ENCODE assay signal across 19 mouse cellular contexts in genomic region chrX:47760212-47760611, GRCm38 (mm10).
DNase-seq lines count a peak whose midpoint lies in the region; TF ChIP-seq lines count a peak whose summit lies in the region.
"Had no signal": no experiment of that assay in that cellular context is flagged by ENCODE, and none has a peak within 500 bp of the region (broad histone marks: within the 10 kb centered on the region; RNA-seq: fewer than 3 reads in every experiment).

No protein-coding gene starts in this region.

- no peaks in the 10 kb centered on the region for H3K27me3 ChIP-seq in myocyte (ENCODE audit: control insufficient read depth, insufficient read depth, insufficient read length)
- H3K27me3 ChIP-seq: embryonic facial prominence, embryonic 13.5 days; hindbrain, embryonic 13.5 days had no signal

- no peak for TF ChIP-seq POLR2A in myocyte (IDR thresholded peaks at IDR 0.05; ENCODE audit: insufficient read length, low read depth)

- H3K36me3 ChIP-seq in myocyte (ENCODE audit: control insufficient read depth, insufficient read depth) = no peaks in the 10 kb centered on the region
- H3K36me3 ChIP-seq: embryonic facial prominence, embryonic 13.5 days; forebrain, embryonic 10.5 days; heart, embryonic 10.5 days; hindbrain, embryonic 13.5 days had no signal

- no peak overlapping the region for H3K4me3 ChIP-seq in myocyte
- H3K4me3 ChIP-seq: embryonic facial prominence, embryonic 13.5 days; erythroblast, embryonic 14.5 days; forebrain, embryonic 10.5 days; heart, embryonic 10.5 days; hindbrain, embryonic 13.5 days had no signal

- no peak overlapping the region for H3ac ChIP-seq in myocyte (ENCODE audit: control insufficient read depth, insufficient read length)

- DNase-seq in adrenal gland, adult 2 months = peak; percentile 2
- no peak for DNase-seq in adrenal gland, adult 18-20 months (ENCODE audit: low spot score in 2 of 2)
- DNase-seq in 3134 (ENCODE audit: extremely low read depth, insufficient read length, low spot score) (peak; percentile 5), adipocyte (ENCODE audit: low spot score) (peak; percentile 35)
- no peak for DNase-seq in heart, postnatal 4 days
- DNase-seq in testis, postnatal 14 days (ENCODE audit: low spot score) = no peak
- DNase-seq: adrenal gland, postnatal 25 days; cerebellum, adult 11 months; cerebellum, adult 8-10 months; cerebellum, postnatal 14 days; gastrocnemius, postnatal 10 days; heart, adult 18-20 months; heart, postnatal 10 days had no signal

- no peak overlapping the region for H3K4me2 ChIP-seq in myocyte (ENCODE audit: low read depth)
- H3K4me2 ChIP-seq: embryonic facial prominence, embryonic 13.5 days; hindbrain, embryonic 13.5 days had no signal

- no peaks in the 10 kb centered on the region for H3K79me2 ChIP-seq in myocyte (ENCODE audit: control insufficient read depth, insufficient read depth)

TF ChIP-seq in myocyte, 11 proteins besides CTCF, POLR2A, EP300 and RAD21:
- TF ChIP-seq MYOD1 (IDR thresholded peaks at IDR 0.05; ENCODE audit: control insufficient read depth in 1 of 3, insufficient read length in 2 of 3, low read depth in 2 of 3) (no peak), USF1 (IDR thresholded peaks at IDR 0.05; ENCODE audit: low read depth) (peak; percentile 51)
TF ChIP-seq in myocyte: peak in this region for 1.

Comparison
In these comparisons a context has a peak if more than half of its experiments do, and no peak if none do; other contexts are left out.
1. DNase-seq: peak in adrenal gland, adult 2 months (single experiment), 3134 (single experiment) and adipocyte (single experiment); none in adrenal gland, adult 18-20 months (0 of 2), heart, postnatal 4 days (single experiment) and testis, postnatal 14 days (single experiment).